Mouse (Mus musculus) liver, embryonic 12.5 days (tissue): ENCODE measurements at regions not wholly inside any gene's neighbourhood (a gene's known extent, or its start where the extent isn't known, plus 50 kb on each side); places are given as distances from the start of the nearest gene placed in this dataset.

Experiments used
- ATAC-seq: fragments of 200-750 bp; cut with Nextera tagmentation; 2 replicates; pipeline ENCODE4 v1.8.0; 2017; ENCODE audit warnings: moderate number of reproducible peaks, mild to moderate bottlenecking, moderate library complexity
- H3K27ac ChIP-seq: fragments of 300-500 bp; sonication (generic); 2 replicates; pipeline ENCODE4 v1.5.1; 2016; ENCODE audit warnings: mild to moderate bottlenecking
- H3K27me3 ChIP-seq: fragments of 300-500 bp; sonication (generic); replicated peaks from 2 replicates; pipeline ENCODE4 v1.6.1; 2016; ENCODE audit warnings: mild to moderate bottlenecking, moderate library complexity
- H3K36me3 ChIP-seq: fragments of 300-500 bp; sonication (generic); 2 replicates; pipeline ENCODE4 v1.6.1; 2016; ENCODE audit warnings: mild to moderate bottlenecking, moderate library complexity
- H3K4me1 ChIP-seq: fragments of 300-500 bp; sonication (generic); 2 replicates; pipeline ENCODE4 v1.6.1; 2016
- H3K4me2 ChIP-seq: fragments of 300-500 bp; sonication (generic); 2 replicates; pipeline ENCODE4 v1.6.1; 2016; ENCODE audit warnings: mild to moderate bottlenecking, moderate library complexity
- H3K4me3 ChIP-seq: fragments of 300-500 bp; sonication (generic); 2 replicates; pipeline ENCODE4 v1.5.1; 2016; ENCODE audit warnings: mild to moderate bottlenecking, moderate library complexity
- H3K9ac ChIP-seq: fragments of 300-500 bp; sonication (generic); 2 replicates; pipeline ENCODE4 v1.6.1; 2016; ENCODE audit warnings: mild to moderate bottlenecking, moderate library complexity
- H3K9me3 ChIP-seq: fragments of 300-500 bp; sonication (generic); replicated peaks from 2 replicates; pipeline ENCODE4 v1.6.1; 2016; ENCODE audit warnings: mild to moderate bottlenecking, moderate library complexity
- WGBS: fragments of 180-500 bp; shearing (Covaris S2); methylation state at CpG from one replicate; pipeline ENCODE4 v1.1.7; 2016; ENCODE audit not compliant: insufficient replicate concordance; 5-methylcytosine and 5-hydroxymethylcytosine counted together

DNA sequence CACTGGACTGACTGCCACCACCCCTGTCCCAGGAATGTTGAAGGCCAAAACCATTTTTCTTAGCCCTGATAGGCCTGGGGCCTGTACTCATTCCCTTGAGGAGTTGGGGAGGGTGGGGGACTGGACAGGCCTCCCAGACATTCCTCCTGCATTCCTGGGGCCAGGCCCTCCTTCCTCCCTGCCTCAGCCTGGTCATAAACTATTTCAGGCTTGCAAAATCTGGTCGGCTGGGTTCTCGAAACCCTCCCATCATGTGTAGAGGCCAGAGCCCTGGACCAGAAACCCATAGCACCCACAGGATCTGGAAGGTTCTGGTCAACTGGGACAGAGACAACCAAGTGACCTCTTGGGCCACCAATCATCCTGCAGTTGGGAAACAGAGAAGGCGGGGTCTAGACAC, 87.2 kb downstream of the Vegfa start:
- Histone ChIP-seq H3K9me3 (no peaks in the 10 kb centered on the region), H3K9ac (no peak overlapping the region), H3K27ac (no peak overlapping the region), H3K27me3 (peaks cover 5% of the 10 kb centered on the region; the same call in 1 of the 2 replicates), H3K36me3 (no peaks in the 10 kb centered on the region), H3K4me2 (no peak overlapping the region), H3K4me3 (no peak overlapping the region), H3K4me1 (no peaks in the 10 kb centered on the region)
- ATAC-seq = no peak
- WGBS = 66% methylated on average over 3 of the region's 3 CpGs

DNA sequence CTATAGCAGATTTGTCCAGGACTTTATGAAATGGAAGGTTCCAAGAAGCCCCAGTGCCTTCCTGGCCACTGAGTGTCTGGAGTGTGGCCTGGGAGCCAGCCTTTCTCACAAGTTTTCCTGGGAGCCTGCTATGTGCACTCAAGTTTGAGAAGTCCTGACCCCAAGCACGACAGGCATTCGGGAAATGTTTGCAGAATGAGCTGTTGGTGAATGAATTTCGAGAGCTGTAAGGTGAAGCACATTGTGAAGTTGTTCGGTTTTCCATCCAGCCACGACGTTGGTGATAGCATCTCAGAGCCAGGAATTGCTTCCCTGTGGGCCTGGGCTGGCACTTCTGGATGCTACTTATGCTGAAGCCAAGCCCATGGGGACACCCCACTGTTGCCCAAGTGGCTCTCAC, 88.9 kb downstream of the Vegfa start:
- no peak for ATAC-seq
- no peaks in the 10 kb centered on the region for H3K27me3 ChIP-seq
- H3K9me3 ChIP-seq = no peaks in the 10 kb centered on the region
- H3K4me2 ChIP-seq = no peak overlapping the region
- no peak overlapping the region for H3K4me3 ChIP-seq
- no peak overlapping the region for H3K9ac ChIP-seq
- H3K4me1 ChIP-seq = no peaks in the 10 kb centered on the region
- no peak overlapping the region for H3K27ac ChIP-seq
- WGBS = 57% methylated on average over 6 of the region's 6 CpGs
- H3K36me3 ChIP-seq = no peaks in the 10 kb centered on the region

DNA sequence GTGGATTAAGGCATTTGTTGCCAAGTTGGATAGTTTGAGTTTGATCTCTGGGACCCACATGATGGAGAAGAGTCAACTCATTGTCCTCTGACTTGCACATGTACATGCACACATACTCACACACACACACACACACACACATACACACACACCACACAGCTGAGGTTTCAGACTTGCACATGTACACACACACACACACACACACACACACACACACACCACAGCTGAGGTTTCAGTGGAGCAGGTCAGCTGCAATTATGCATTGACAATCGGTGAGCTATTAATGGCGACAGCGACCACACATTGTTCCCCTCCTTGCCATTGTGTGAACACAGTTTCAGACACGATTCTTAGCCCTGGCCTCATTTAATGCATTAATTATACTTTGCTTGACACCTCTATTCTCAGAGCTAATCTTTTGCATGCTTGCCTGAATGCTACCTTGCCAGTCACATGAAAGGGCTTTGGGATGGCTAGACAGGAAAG, 90.2 kb downstream of the Vegfa start:
- Histone ChIP-seq H3K4me2 (no peak overlapping the region), H3K4me3 (no peak overlapping the region), H3K27ac (no peak overlapping the region), H3K4me1 (no peaks in the 10 kb centered on the region), H3K27me3 (no peaks in the 10 kb centered on the region), H3K9me3 (no peaks in the 10 kb centered on the region), H3K9ac (no peak overlapping the region), H3K36me3 (no peaks in the 10 kb centered on the region)
- WGBS = 74% methylated on average over 4 of the region's 4 CpGs
- ATAC-seq = no peak

DNA sequence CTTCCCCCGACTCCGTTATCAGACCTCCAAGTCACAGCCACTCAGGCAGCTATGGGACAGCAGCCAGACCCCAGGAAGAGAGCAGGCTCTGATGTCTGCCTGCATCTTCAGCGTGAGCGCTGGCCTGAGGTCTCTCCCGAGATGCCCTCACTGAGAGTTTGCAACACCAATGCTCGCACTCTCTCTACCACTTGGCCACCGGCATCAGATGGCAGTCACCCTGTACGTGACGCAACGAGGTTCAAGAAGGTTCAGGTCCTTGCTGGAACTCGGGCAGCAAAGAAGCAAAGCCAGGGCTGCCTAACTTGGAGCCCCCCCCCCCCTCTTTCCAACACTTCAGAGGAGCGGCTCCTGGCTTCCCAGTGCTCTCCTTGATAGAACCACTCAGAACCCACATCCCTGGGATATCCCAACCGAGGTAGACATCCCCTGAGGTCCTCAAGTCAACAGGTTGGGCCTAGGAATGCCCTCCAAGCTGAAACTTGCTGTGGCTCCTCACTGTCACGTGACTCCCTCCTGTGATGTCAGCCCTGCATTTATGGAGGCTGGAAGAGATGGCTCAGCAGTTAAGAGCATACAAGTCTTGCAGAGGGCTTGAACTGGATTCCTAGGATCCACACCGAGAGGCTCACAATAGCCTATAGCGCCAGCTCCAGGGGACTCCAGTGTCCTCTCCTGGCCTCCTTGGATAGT, 91.9 kb downstream of the Vegfa start:
- Histone ChIP-seq H3K36me3 (no peaks in the 10 kb centered on the region), H3K4me1 (no peaks in the 10 kb centered on the region), H3K9me3 (no peaks in the 10 kb centered on the region), H3K4me3 (no peak overlapping the region), H3K27ac (no peak overlapping the region), H3K27me3 (no peaks in the 10 kb centered on the region), H3K4me2 (no peak overlapping the region), H3K9ac (no peak overlapping the region)
- ATAC-seq = no peak
- 65% methylated on average over 16 of the region's 16 CpGs for WGBS

DNA sequence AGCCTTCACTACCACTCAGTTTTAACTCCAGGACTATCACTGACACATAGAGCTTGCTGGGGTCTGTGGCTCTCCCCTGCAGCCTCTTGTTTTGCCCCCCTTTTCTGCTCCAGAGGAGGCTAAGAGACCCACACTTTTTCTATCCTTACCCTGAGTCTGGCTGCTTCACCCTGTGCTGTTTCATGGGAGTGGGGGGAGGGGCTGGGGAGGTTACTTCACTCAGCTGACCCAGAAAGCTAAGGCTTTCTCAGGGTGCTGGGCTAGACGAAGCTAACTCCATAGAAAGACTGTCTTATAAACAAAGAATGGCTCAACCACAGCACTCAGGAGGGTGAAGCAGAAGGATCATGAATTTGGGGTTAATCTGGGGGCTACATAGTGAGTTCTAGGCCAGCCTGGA, 93.9 kb downstream of the Vegfa start:
- Histone ChIP-seq H3K27ac (no peak overlapping the region), H3K9ac (no peak overlapping the region), H3K36me3 (no peaks in the 10 kb centered on the region), H3K27me3 (no peaks in the 10 kb centered on the region), H3K9me3 (no peaks in the 10 kb centered on the region), H3K4me1 (no peaks in the 10 kb centered on the region), H3K4me3 (no peak overlapping the region), H3K4me2 (no peak overlapping the region)
- WGBS = 33% methylated on average over 1 of the region's 1 CpGs
- ATAC-seq = no peak

DNA sequence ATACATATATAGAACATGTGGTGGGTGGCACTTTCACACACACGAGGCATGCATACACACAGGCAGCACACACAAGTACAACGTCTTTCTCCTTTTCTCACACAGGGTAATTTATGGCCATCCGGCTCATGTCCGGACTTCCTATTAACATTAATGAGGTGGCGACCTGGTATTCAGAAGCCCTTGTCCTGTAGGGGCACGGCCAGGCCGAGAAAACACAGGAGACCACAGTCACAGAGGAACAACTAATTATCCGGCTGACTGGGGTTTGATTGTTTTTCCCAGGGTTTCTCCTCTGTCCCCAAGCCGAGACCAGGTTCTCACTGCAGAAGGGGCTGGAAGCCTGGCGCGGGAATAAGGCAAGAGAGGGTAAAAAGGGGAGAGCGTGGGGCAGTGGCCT, 95.6 kb downstream of the Vegfa start:
- no peaks in the 10 kb centered on the region for H3K9me3 ChIP-seq
- no peaks in the 10 kb centered on the region for H3K27me3 ChIP-seq
- H3K4me3 ChIP-seq = no peak overlapping the region
- peaks cover under 1% of the 10 kb centered on the region; the same call in 1 of the 2 replicates for H3K4me1 ChIP-seq
- no peak overlapping the region for H3K9ac ChIP-seq
- no peaks in the 10 kb centered on the region for H3K36me3 ChIP-seq
- no peak overlapping the region for H3K4me2 ChIP-seq
- H3K27ac ChIP-seq = no peak overlapping the region
- WGBS = 60% methylated on average over 12 of the region's 12 CpGs
- no peak for ATAC-seq

DNA sequence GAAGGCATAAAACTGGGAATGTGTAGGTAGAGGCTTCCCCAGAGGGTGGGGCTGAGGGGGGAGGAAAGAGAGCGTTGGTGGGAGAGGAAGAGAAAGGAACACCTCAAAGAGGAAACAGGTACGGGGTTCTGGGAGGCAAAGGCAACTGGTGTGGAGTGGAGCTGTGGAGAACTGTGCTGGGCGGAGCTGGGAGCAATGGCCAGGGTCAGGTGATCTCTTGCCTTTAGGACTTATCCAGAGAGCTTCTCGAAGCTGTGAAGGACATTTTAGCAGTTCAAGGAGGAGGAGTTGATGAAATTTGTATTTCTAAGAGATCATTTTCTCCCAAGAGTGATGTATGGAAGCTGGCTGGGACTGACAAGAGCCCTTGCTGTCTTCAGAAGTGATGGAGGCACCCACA, 96.9 kb downstream of the Vegfa start:
- ATAC-seq = no peak
- no peak overlapping the region for H3K27ac ChIP-seq
- WGBS = 40% methylated on average over 4 of the region's 4 CpGs
- no peak overlapping the region for H3K4me2 ChIP-seq
- no peak overlapping the region for H3K9ac ChIP-seq
- peaks cover 4% of the 10 kb centered on the region; the same call in 1 of the 2 replicates for H3K4me1 ChIP-seq
- no peaks in the 10 kb centered on the region for H3K27me3 ChIP-seq
- H3K9me3 ChIP-seq = no peaks in the 10 kb centered on the region
- H3K4me3 ChIP-seq = no peak overlapping the region
- H3K36me3 ChIP-seq = no peaks in the 10 kb centered on the region

DNA sequence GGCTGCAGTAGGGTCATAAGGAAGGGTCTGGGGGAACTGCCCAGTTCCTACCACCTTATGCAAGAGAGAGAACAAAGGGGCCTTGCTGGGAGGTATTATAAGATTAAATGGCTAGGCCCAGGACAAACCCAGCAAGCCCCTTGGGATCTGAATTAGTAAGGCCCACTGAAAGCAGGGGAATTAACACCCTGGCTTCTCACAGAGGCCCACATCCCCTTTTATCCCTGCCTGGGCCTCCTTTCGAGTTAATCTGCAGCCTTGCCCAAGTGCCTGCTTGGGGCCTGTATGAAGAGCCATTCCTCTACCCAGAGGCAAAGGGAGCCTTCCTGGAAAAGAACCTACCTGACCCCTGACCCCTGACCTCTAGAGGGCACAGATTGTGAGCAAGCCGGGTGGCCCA, 98.2 kb downstream of the Vegfa start:
- no peaks in the 10 kb centered on the region for H3K9me3 ChIP-seq
- H3K36me3 ChIP-seq = no peaks in the 10 kb centered on the region
- no peak overlapping the region for H3K27ac ChIP-seq
- no peak overlapping the region for H3K4me3 ChIP-seq
- no peak for ATAC-seq
- H3K27me3 ChIP-seq = no peaks in the 10 kb centered on the region
- H3K9ac ChIP-seq = no peak overlapping the region
- H3K4me2 ChIP-seq = no peak overlapping the region
- H3K4me1 ChIP-seq = peaks cover 4% of the 10 kb centered on the region; the same call in 1 of the 2 replicates
- 28% methylated on average over 2 of the region's 2 CpGs for WGBS

DNA sequence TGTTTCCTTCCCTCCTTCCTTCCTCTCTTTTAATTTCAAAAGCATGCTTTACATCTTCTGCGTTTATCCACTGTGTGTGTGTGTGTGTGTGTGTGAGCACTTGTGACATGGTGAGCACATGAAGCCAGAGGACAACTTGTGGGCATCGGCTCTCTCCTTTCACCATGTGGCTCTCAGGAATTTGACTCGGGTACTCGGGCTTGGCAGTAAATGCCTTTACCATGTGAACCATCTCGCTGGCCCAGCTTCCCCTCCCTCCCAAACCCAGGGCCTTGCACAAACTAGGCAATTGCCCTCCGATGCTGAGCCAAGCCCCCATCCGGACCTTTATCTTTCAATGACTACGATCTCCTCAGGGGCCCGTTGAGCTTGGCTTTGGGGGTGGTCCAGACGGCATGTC, 99.1 kb downstream of the Vegfa start:
- WGBS = 53% methylated on average over 10 of the region's 10 CpGs
- no peaks in the 10 kb centered on the region for H3K27me3 ChIP-seq
- no peak overlapping the region for H3K9ac ChIP-seq
- no peaks in the 10 kb centered on the region for H3K9me3 ChIP-seq
- ATAC-seq = no peak
- no peaks in the 10 kb centered on the region for H3K36me3 ChIP-seq
- no peak overlapping the region for H3K4me2 ChIP-seq
- no peak overlapping the region for H3K4me3 ChIP-seq
- H3K27ac ChIP-seq = no peak overlapping the region
- peaks cover 4% of the 10 kb centered on the region; the same call in 1 of the 2 replicates for H3K4me1 ChIP-seq

DNA sequence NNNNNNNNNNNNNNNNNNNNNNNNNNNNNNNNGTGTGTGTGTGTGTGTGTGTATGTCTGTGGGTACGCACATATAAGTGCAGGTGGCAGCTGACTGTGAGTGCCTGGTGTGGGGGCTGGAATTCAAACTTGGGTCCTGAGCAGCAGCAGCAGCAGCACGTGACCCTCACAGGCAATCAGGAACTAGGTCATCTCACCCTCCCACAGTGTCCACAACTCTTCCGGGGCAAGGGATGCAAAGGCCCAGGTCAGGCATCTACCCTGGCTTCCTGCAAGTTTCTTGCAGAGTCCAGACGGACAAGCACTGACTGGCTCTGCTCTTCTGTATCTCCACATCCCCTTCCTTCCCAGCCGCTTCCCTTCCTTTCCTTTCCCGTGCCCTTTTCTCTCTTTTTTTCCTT, 99.6 kb downstream of the Vegfa start:
- Histone ChIP-seq H3K4me1 (peaks cover 4% of the 10 kb centered on the region; the same call in 1 of the 2 replicates), H3K27ac (no peak overlapping the region), H3K4me2 (no peak overlapping the region), H3K4me3 (no peak overlapping the region), H3K36me3 (no peaks in the 10 kb centered on the region), H3K27me3 (no peaks in the 10 kb centered on the region), H3K9ac (no peak overlapping the region), H3K9me3 (no peaks in the 10 kb centered on the region)
- 50% methylated on average over 6 of the region's 6 CpGs for WGBS
- ATAC-seq = no peak

DNA sequence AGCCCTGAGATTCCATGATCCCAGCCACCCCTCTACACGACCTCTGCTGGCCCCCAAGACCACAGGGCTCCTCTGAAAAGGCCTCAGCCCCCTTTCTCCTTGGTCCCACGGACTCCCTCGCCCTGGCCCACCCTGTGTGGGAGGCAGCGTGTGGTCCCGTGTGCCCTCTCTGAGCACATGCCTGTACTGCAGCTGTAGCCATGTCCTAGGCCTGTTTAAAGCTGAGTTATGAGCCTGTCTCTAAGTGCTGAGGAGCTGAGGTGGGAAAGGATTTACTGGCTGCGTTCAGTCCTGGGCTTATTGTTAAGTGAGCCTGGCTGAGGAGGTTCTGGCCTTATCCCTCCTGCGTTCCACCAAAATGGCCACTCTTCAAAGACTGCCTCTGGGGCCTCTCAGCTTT, 102.6 kb downstream of the Vegfa start:
- Histone ChIP-seq H3K36me3 (no peaks in the 10 kb centered on the region), H3K9ac (0 out of 2 replicates have a peak overlapping the region, but pooled peaks have one; percentile 17), H3K4me1 (peaks cover 4% of the 10 kb centered on the region; the same call in 1 of the 2 replicates), H3K27ac (no peak overlapping the region), H3K27me3 (no peaks in the 10 kb centered on the region), H3K4me3 (no peak overlapping the region), H3K9me3 (no peaks in the 10 kb centered on the region), H3K4me2 (no peak overlapping the region)
- WGBS = 68% methylated on average over 7 of the region's 7 CpGs
- ATAC-seq = no peak

DNA sequence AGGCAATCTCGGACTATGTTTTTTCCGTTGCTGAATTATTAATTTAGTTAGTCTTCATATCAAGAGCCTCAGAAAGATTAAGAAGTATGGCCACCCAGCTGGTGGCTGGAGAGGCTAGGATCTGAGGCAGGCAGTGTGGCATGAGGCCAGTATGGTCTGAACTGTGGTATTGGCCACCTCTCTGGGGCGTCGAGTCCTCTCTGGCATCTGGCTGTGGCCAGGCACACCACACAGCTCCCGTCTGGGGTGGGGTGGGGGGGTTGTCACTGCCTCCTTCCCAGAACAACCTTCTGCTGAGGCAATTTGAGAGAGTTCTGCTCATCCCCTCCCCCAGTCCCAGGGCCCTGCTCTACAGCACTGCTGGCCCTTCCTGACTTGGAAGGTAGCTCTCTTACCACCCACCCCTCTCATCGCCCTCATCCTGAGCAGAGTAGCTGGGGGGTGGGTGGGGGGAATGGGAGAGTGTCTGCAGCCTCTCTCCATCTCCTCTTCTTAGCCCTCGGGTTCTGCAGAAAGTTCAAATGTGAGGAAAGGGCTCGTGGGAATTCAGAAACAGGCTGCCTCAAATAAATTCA, 103.2 kb downstream of the Vegfa start:
- no peak overlapping the region for H3K4me2 ChIP-seq
- H3K27ac ChIP-seq = no peak overlapping the region
- H3K9ac ChIP-seq = no peak overlapping the region
- no peak overlapping the region for H3K4me3 ChIP-seq
- H3K36me3 ChIP-seq = no peaks in the 10 kb centered on the region
- no peak for ATAC-seq
- H3K27me3 ChIP-seq = no peaks in the 10 kb centered on the region
- 60% methylated on average over 8 of the region's 8 CpGs for WGBS
- no peaks in the 10 kb centered on the region for H3K9me3 ChIP-seq
- H3K4me1 ChIP-seq = peaks cover 4% of the 10 kb centered on the region; the same call in 1 of the 2 replicates
